Mouse (Mus musculus) liver, embryonic 14.5 days (tissue): ENCODE data around the gene Catip.

Source experiments
- CTCF ChIP-seq: IDR thresholded peaks from 2 replicates; pipeline ENCODE4 v1.5.1; 2016; ENCODE audit warnings: antibody characterized with exemption, low read depth, control low read depth
- EP300 ChIP-seq: IDR thresholded peaks from 2 replicates; pipeline ENCODE4 v1.6.1; 2016; ENCODE audit warnings: antibody characterized with exemption, low read depth

DNA sequence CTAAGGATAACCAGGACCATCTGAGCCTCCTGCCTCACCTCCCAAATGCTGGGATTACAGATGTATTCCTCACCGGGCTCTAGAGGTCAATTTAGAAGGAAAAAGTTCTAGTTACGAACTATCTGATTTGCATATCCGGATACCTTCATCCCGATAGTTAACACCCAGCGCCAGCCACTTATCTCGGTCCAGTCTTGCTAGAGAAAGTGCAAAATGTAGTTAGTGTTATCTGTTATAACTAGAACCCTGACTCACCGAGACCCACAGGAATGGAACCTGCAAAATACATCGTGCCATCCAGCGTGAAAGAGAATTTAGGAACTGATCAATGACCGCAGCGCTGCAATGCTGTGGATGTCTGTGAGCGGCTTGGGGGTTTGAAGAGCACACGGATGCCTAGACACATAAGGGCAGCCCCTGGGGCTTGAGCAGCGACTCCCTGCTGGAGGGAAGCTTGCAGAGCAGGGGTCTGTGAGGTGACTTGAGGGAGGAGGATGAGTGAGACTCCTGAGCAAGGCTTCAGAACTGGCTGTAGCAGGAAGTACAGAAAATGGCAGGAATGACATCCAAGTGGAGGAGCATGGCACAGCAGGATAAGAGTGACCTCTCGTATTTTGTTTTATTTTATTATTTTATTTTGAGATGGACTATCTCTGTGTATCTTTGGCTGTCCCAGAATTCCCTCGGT, 39.3 kb downstream of the Catip start:
- TF ChIP-seq CTCF (no peak), EP300 (no peak)
